Mouse (Mus musculus): Measurements from ENCODE around the gene Foxp2.

Gene Foxp2

DNA sequence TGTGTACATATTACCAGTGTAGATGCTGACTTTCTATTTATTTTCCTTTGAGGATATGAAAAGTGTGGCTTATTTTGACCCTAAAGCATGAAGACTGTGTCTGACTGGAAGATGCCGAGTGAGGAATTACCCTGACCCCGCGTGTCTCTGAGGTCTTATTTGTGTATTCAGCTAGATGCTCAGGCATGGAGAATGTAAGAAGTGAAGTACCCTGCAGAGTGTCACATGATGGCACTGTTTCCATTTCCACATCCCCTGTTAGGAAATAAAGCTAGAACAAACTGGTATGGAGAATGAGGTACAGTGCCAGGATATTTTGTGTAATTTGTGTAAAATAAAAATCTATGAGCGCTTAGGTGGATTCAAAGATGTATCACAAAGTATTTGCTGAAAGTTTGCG lies 219.8 kb downstream of the Foxp2 start:
- no peak for DNase-seq

DNA sequence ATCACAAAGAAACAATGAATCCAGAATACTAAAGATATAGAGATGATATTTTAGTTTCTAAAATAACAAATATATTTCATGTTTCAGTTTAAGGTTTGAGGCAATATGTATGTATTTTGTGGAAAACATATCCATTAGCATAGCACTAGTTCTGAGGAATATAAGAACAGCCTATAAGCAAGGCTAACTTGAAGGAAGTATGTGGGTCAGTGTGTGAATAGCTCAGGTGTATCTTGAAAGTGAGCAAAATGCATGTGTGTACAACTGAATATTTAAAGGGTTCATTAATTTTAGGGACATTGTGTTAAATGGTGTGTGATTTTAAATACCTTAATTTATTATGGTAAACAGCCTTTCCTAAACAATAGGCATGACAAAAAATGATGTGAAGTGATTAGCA lies 220.2 kb downstream of the Foxp2 start:
- DNase-seq = no peak

- DNase-seq = no peak
These were observed 229.0 kb downstream of the Foxp2 start for GRCm38 (mm10) chr6:15130142-15130541.

GRCm38 (mm10) chr6:15142094-15142493 lies 240.9 kb downstream of the Foxp2 start:
- no peak for DNase-seq

DNA sequence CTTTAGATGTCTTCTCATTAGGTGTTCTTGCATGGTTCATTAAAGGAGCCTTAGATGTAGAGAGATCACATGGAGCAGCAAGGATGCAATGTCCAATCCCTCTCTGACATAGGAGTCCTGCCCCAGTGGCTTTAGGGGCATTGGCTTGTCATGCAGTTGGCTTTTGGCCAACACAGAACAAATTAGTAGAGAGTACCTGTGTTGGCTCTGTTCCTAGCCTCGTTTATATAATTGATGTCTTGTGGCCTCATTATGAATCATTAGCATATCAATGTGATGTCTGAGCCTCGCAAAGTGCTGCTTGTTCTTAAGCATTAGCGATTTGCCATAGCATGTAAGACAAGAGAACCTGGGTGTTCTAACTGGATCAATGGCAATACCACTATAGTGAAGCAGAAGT lies 250.5 kb downstream of the Foxp2 start:
- no peak for DNase-seq

- DNase-seq = no peak
These were observed 262.4 kb downstream of the Foxp2 start for GRCm38 (mm10) chr6:15163508-15164053.

GRCm38 (mm10) chr6:15176754-15177153 lies 275.6 kb downstream of the Foxp2 start:
- no peak for DNase-seq

DNA sequence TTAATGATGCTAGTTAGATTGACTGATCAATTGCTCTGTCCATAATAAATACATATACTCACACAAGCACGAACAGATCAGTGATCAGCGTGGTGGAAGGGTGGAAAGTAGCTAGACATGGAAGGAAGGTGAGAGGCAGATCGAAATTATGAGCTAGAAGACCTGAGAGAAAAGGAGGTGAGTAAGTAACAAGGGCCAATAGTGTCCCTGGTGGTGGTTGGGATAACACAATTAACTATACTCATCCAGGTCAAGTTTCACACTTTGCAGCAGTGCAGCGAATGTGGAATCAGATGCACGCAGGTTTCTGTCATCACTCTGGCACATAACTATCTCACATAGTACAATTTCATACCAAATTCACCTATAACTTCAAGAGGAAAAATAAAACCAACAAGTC lies 291.7 kb downstream of the Foxp2 start:
- DNase-seq = no peak

DNA sequence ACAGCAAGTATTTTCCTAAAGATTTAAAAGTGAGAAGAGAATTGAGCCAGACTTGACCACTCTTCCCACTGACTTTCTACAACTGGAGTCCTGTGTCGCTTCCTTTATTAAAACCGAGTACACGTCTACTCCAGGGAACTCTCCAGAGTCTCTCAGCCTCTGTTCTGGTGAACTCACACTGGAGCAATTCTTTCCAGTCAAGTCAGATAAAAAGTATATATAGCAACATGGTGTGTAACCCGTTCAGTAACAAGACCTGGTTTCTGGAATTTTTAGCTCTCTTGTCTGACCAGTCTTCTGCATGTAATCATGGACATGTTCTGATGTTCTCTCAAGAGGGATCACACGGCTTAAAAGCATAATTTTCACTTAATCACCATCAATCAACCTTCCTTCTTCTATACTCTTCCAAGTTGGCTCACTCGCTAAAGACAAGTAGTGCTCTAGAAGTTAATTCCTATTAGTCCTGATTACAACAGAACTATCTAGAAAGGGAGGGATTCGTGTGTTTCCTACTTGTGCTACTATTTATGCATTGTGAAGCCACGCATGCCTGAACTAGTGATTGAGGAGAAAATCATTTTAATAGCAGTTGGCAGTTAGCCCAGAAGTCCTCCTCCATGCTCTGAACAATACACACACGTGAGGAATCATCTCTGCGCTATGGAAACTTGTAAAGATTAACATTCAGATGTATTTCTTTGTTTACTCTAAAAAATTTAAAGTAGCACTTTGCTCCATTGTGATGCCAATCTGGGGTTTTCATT lies 341.2 kb downstream of the Foxp2 start:
- no peak for DNase-seq

GRCm38 (mm10) chr6:15257393-15257792 lies 356.2 kb downstream of the Foxp2 start:
- peak in 1 of 2 experiments; percentile 9 for DNase-seq

DNA sequence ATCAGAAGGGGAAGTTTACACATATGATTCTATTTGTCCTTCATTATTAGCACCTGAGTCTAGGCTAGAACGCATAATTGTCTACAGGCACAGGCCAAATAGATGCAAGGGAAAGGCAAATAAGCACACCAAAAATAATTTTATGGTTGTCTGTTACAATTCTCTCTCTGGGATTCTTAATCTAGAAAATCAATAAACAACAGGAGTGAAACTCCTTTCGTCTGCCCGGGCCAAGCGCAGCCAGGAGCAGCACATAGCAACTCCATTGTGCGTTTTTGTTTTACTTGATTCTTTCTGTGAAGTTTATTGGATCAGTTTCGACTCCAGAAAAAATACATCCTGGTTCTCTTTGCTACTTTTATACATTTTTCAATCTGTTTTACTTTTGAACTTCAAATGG lies 356.7 kb downstream of the Foxp2 start:
- no peak for DNase-seq

GRCm38 (mm10) chr6:15268136-15268535 lies 367.0 kb downstream of the Foxp2 start:
- no peak for DNase-seq

- no peak for DNase-seq
These were observed 384.1 kb downstream of the Foxp2 start for GRCm38 (mm10) chr6:15285213-15285612.

GRCm38 (mm10) chr6:15294081-15294480 lies 392.9 kb downstream of the Foxp2 start:
- no peak for DNase-seq

DNA sequence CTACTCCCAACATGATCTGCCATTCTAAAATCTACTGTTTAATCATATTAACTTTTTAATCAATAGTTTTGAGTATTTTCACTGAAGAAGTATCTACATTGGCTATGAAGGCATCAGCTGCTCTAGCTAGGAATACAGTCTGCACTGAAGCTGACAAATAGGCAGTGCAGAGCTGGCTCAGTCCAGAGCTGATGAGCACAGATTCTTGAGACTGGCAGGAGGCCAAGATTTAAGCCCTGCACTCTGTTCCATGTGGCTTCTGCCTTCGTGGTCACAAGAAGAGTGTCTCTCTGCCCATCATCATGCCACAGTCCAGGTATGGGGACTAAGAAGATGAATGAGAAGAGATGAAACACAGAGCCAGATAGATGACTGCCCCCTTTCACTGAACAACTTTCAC lies 398.1 kb downstream of the Foxp2 start:
- peak; percentile 21 to 43 for DNase-seq

DNA sequence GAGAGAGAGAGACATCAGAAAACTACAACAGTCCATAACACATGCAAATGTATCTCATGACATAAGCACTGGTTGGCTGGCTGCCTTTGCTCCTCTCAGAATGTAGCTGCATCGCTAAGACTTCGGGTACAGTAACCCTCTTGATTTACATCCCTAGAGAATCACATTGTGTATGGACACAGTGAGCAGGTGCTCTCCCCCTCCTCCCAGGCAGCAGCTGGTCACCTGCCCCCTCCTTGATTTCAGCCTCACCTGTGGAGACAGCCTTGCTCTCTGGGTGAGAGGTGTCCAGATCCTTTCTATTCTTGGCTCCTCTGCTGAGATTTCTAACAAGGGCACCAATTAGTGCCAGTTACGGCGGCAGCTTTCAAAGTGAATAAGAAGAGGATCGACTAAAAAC lies 409.5 kb downstream of the Foxp2 start:
- peak; percentile 22 to 24 for DNase-seq

DNA sequence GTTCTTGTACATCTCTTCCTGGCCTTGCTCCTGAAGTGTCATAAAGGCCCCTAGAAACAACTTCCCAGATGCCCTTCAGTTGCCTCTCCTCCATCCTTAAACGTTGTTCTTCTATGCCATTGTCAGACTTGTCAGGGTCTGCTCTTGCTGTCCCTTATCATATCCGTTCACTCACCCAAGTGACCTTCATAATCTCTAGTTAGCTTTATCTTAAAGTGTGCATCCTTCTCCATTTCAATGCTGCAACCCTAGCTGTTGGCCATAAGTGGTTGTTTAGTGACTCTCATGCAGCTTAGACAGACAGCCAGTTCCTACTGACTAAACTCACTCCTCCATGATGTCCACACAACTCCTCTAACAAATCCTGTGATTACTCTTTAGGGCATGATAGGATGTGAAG lies 415.8 kb downstream of the Foxp2 start:
- no peak for DNase-seq

- DNase-seq = no peak
These were observed 417.2 kb downstream of the Foxp2 start for GRCm38 (mm10) chr6:15318343-15318742.

GRCm38 (mm10) chr6:15321551-15321974 lies 420.4 kb downstream of the Foxp2 start:
- no peak for DNase-seq

DNA sequence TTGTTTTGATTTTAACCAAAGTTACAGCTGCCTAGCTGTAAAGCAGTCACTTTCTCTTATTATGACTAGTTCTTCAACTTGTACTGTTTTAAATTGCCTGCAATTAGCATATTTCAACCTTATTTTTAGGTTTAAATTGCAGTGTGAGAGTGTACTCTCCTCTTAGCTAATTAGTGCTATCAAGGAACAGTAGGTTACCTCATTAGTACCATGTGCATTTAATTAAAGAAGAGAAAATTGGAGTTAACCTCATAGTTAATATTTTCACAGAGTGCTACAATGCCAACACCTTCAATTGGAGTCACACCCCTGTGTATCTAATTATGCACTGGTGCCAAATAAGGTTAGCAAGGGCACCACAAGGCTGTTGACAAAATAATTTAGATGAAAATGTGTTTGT lies 421.9 kb downstream of the Foxp2 start:
- DNase-seq = no peak

- DNase-seq = no peak
These were observed 446.6 kb downstream of the Foxp2 start for GRCm38 (mm10) chr6:15347705-15348104.

DNA sequence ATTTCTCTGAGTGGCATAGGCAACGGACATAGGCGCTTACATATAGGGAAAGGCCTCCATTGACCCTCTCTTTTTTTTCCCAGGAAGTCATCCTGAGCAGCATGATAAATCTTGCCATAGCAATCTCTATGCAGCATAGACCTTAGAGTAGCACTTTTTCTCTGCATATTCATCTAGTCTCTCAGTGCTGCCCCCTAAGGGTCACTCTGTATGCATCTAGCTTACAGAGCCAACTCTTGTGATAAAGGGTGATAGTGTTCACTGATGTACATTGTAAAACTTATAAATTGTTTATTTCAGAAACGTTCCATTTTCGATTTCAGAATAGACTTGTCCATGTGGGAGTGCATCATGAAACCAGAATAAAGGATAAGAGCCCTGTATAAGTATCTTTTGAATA lies 454.7 kb downstream of the Foxp2 start:
- DNase-seq = no peak

- DNase-seq = no peak
These were observed 469.1 kb downstream of the Foxp2 start for GRCm38 (mm10) chr6:15370281-15370680.

GRCm38 (mm10) chr6:15370827-15371226 lies 469.7 kb downstream of the Foxp2 start:
- no peak for DNase-seq

- no peak for DNase-seq
These were observed 472.5 kb downstream of the Foxp2 start for GRCm38 (mm10) chr6:15373621-15374020.

All from cerebellum, postnatal 25 days (tissue).